Comparison of ENCODE assay signal across 8 mouse cellular contexts in genomic region chr11:78328512-78329056, GRCm38 (mm10). TPM values are rescaled to one million over a fixed set of nuclear protein-coding genes. Genes with fewer than 3 reads are reported as not detected.
DNase-seq lines count a peak whose midpoint lies in the region; ATAC-seq and TF ChIP-seq lines count a peak whose summit lies in the region.

No protein-coding gene starts in this region.

- peak overlapping the region; percentile 78 for H3K27ac ChIP-seq in left cerebral cortex, adult 2 months
- no peak overlapping the region for H3K27ac ChIP-seq in embryonic facial prominence, embryonic 13.5 days

- peak overlapping the region; percentile 89 for H3K9ac ChIP-seq in embryonic facial prominence, embryonic 13.5 days

- TF ChIP-seq POLR2A in myocyte (IDR thresholded peaks at IDR 0.05; ENCODE audit: insufficient read length, low read depth), result no peak

- H3K36me3 ChIP-seq in embryonic facial prominence, embryonic 13.5 days, result peaks cover 15% of the 10 kb centered on the region
- H3K36me3 ChIP-seq in myocyte (ENCODE audit: control insufficient read depth, insufficient read depth), result no peaks in the 10 kb centered on the region

- H3K4me1 ChIP-seq in embryonic facial prominence, embryonic 13.5 days, result peaks cover 8% of the 10 kb centered on the region

- H3K79me2 ChIP-seq in myocyte (ENCODE audit: control insufficient read depth, insufficient read depth), result no peaks in the 10 kb centered on the region

- peak overlapping the region; percentile 68 for H3K4me3 ChIP-seq in left cerebral cortex, adult 2 months
- peak overlapping the region; percentile 86 for H3K4me3 ChIP-seq in embryonic facial prominence, embryonic 13.5 days
- H3K4me3 ChIP-seq in myocyte, result peak overlapping the region; percentile 53

- peak overlapping the region; percentile 5 for H3ac ChIP-seq in myocyte (ENCODE audit: control insufficient read depth, insufficient read length)

- intact Hi-C loops in left cerebral cortex, adult 2 months (cut with DNase I), result loop anchor here (5.0 kb wide), 1 partner anchor 66 kb away; the partner anchor contains the start of gene 2610507B11Rik

- WGBS in embryonic facial prominence, embryonic 13.5 days, result 1% methylated on average over 35 of the region's 41 CpGs

- peak overlapping the region; percentile 93 for H3K4me2 ChIP-seq in embryonic facial prominence, embryonic 13.5 days
- H3K4me2 ChIP-seq in myocyte (ENCODE audit: low read depth), result peak overlapping the region; percentile 64

- no peak for DNase-seq in left cerebral cortex, adult 2 months (ENCODE audit: extremely low spot score in 1 of 2, low spot score in 2 of 2)
- no peak for DNase-seq in left cerebral cortex, adult 11 months (ENCODE audit: low spot score)
- no peak for DNase-seq in frontal cortex, postnatal 14 days (ENCODE audit: low spot score in 2 of 2)
- DNase-seq in frontal cortex, postnatal 25 days (ENCODE audit: low spot score in 2 of 2), result no peak
- DNase-seq in T-cell, adult 2 months (ENCODE audit: low spot score), result no peak

- ATAC-seq in embryonic facial prominence, embryonic 13.5 days (ENCODE audit: insufficient number of reproducible peaks, insufficient read depth, low FRiP score, low TSS enrichment, low read depth), result no peak; the same call in 1 of the 2 replicates
- peak; percentile 46 for ATAC-seq in inflammation-experienced regulatory T-cells, adult 6 months

- H3K9me3 ChIP-seq in embryonic facial prominence, embryonic 13.5 days, result no peaks in the 10 kb centered on the region

- TF ChIP-seq CTCF in left cerebral cortex, adult 2 months (IDR thresholded peaks at IDR 0.05), result no peak

- no peaks in the 10 kb centered on the region for H3K27me3 ChIP-seq in embryonic facial prominence, embryonic 13.5 days
- no peaks in the 10 kb centered on the region for H3K27me3 ChIP-seq in myocyte (ENCODE audit: control insufficient read depth, insufficient read depth, insufficient read length)

TF ChIP-seq in myocyte, 11 proteins besides CTCF, POLR2A, EP300 and RAD21:
- peak; percentile 17 for TF ChIP-seq POLR2AphosphoS2 (IDR thresholded peaks at IDR 0.05; ENCODE audit: insufficient read length, low read depth)
- no peak for TF ChIP-seq SRF (IDR thresholded peaks at IDR 0.05; ENCODE audit: control insufficient read depth, insufficient read length, low read depth)

RNA-seq across cellular contexts. Expression of gene Pigs, which starts 0.4 kb away (rescaled TPM):
- total RNA-seq in left cerebral cortex, adult 2 months (2021), result 10 to 100 TPM; 60.7 to 62.8 TPM
- 75.7 and 79.5 TPM in 2 replicates for polyA plus RNA-seq in embryonic facial prominence, embryonic 13.5 days (2015; fragmentation: Nextera tagmentation; extraction: Ambion mirVana)
- polyA plus RNA-seq in inflammation-experienced regulatory T-cells, adult 6 months (2017; shearing (Covaris generic)), result 10 to 100 TPM; 55.1 to 70.1 (median 57.5) TPM
- polyA plus RNA-seq in myocyte (2012; fragmentation: generic; extraction: Trizol), result 50.2 TPM

RNA-seq across cellular contexts. Expression of gene Aldoc, which starts 5.8 kb away (rescaled TPM):
- 100 to 1,000 TPM; 804 to 830 TPM for total RNA-seq in left cerebral cortex, adult 2 months (2021)
- 16.6 and 21.1 TPM in 2 replicates for polyA plus RNA-seq in embryonic facial prominence, embryonic 13.5 days (2015; fragmentation: Nextera tagmentation; extraction: Ambion mirVana)
- 1 to 10 TPM; 4.0 to 9.6 (median 7.6) TPM for polyA plus RNA-seq in inflammation-experienced regulatory T-cells, adult 6 months (2017; shearing (Covaris generic))
- 1.7 TPM for polyA plus RNA-seq in myocyte (2012; fragmentation: generic; extraction: Trizol)

RNA-seq across cellular contexts. Expression of gene Unc119, which starts 14.7 kb away (rescaled TPM):
- total RNA-seq in left cerebral cortex, adult 2 months (2021), result 10 to 100 TPM; 29.1 to 32.2 TPM
- 66.7 and 71.4 TPM in 2 replicates for polyA plus RNA-seq in embryonic facial prominence, embryonic 13.5 days (2015; fragmentation: Nextera tagmentation; extraction: Ambion mirVana)
- polyA plus RNA-seq in inflammation-experienced regulatory T-cells, adult 6 months (2017; shearing (Covaris generic)), result 10 to 100 TPM; 11.3 to 29.0 (median 11.9) TPM
- 24.8 TPM for polyA plus RNA-seq in myocyte (2012; fragmentation: generic; extraction: Trizol)

RNA-seq across cellular contexts. Expression of gene Spag5, which starts 27.3 kb away (rescaled TPM):
- 10 to 100 TPM; 12.1 to 16.1 TPM for total RNA-seq in left cerebral cortex, adult 2 months (2021)
- 36.4 and 44.3 TPM in 2 replicates for polyA plus RNA-seq in embryonic facial prominence, embryonic 13.5 days (2015; fragmentation: Nextera tagmentation; extraction: Ambion mirVana)
- polyA plus RNA-seq in inflammation-experienced regulatory T-cells, adult 6 months (2017; shearing (Covaris generic)), result 10 to 100 TPM in 1 of 3 experiments, 1 to 10 TPM in 2; 2.2 to 22.1 (median 3.4) TPM
- 19.2 TPM for polyA plus RNA-seq in myocyte (2012; fragmentation: generic; extraction: Trizol)

RNA-seq across cellular contexts. Expression of gene BC030499, which starts 37.9 kb away (rescaled TPM):
- total RNA-seq in left cerebral cortex, adult 2 months (2021), result 10 to 100 TPM; 21.1 to 29.5 TPM
- polyA plus RNA-seq in embryonic facial prominence, embryonic 13.5 days (2015; fragmentation: Nextera tagmentation; extraction: Ambion mirVana), result 0.28 TPM in 1 of 2 replicates, not detected in the other
- polyA plus RNA-seq in inflammation-experienced regulatory T-cells, adult 6 months (2017; shearing (Covaris generic)), result under 1 TPM; 0.44 to 0.79 (median 0.48) TPM
- polyA plus RNA-seq in myocyte (2012; fragmentation: generic; extraction: Trizol), result 0.20 TPM
